Mouse (Mus musculus) gastrocnemius, adult 8-10 months (tissue): Measurements from ENCODE around the gene Casc3. TPM values are rescaled to one million over a fixed set of nuclear protein-coding genes. Genes with fewer than 3 reads are reported as not detected.

ENCODE experiments used
- DNase-seq, 2 experiments: peaks; one replicate each; pipeline ENCODE4 v3.0.0; 2022; ENCODE audit warnings: low spot score in 2 of 2
- total RNA-seq, 4 experiments: library from RNA; stranded (reverse); gene quantifications; 2 replicates each; pipeline ENCODE4 v1.2.4; 2022

Gene Casc3
- total RNA-seq: 10 to 100 TPM; 14.1 to 18.4 (median 15.2) TPM

DNA sequence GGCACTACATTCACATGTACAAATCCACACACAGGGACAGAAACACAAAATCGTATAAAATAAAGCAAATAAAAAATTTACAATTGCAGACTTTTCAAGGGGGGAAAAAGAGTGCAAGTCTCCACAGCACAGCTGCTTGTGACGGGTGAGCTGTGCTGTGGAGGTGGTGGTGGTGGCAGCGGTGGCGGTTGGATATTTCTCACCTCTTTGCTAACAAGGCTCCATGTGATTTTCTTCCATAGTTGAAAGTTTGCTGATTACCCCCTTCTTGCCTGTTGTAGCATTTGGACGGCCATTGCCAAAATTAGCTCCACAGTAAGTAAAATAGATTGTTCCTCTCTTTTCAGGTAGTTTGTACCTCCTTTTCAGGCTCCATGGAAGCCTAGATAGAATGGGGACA, at the start of gene Casc3:
Gene Casc3 (plus strand): TSS at position 301 of the 400 bp plus-strand sequence.
- DNase-seq: no peak

DNA sequence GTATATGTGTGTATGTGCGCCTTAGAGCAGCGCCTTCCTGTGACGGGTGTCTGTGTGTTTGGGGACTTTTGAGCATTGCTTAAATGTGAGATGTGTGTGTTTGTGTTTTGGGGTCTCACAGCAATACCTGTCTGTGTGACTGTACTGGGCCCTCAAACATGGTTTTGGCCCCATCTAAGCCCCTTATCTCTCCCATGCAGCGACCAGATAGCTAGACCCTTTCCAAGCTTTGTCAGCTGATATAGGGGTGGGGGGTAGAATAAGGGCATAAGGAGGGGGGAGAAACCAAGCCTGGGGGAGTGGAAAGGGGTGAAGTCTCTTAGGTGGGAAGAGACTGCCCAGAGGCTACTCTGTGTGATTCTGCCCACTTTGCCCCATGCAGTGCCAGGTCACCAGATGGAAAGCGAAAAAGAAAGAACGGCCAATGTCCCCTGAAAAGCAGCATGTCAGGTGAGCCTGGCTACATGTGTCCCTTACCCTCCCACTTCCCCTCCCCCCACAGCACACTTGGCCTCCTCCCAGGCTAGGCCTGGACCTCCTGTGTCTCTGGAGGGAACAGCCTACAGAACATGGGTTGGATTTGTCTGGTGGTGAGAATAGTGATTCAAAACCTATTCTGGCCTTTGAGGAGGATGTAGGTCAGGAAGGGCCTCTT, 48.9 kb upstream of the Casc3 start:
- no peak for DNase-seq

DNA sequence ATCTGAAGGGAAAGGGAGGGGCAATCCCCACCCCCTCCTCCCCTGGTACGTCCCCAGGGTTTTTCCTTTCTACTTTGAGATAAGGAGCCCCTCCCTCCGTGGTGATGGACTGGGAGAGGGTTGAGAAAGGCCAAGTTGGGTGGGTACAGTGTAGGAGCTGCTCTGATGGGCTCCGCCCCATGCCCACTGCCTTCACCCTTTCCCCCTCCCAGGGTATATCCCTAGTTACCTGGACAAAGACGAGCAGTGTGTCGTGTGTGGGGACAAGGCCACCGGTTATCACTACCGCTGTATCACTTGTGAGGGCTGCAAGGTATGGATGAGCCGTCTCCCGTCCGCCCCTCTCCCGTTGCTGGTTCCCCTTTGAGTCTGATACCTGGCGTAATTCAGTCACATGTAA, 48.0 kb upstream of the Casc3 start:
- no peak for DNase-seq

- no peak for DNase-seq
Observed at GRCm38 (mm10) chr11:98761939-98762338, 42.8 kb upstream of the Casc3 start.

- no peak for DNase-seq
Observed at GRCm38 (mm10) chr11:98762756-98763501, 41.8 kb upstream of the Casc3 start.

DNA sequence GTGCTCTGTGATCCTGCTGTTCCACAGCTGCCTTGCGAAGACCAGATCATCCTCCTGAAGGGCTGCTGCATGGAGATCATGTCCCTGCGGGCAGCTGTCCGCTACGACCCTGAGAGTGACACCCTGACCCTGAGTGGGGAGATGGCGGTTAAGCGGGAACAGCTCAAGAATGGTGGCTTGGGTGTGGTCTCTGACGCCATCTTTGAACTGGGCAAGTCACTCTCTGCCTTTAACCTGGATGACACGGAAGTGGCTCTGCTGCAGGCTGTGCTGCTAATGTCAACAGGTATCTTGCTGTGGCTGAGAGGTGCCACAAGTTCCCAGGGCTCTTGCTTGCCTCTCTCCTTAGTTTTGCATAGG, 41.2 kb upstream of the Casc3 start:
- no peak for DNase-seq

- DNase-seq: no peak
Observed at GRCm38 (mm10) chr11:98764091-98764490, 40.6 kb upstream of the Casc3 start.

GRCm38 (mm10) chr11:98764746-98765145, 40.0 kb upstream of the Casc3 start:
- DNase-seq: no peak

DNA sequence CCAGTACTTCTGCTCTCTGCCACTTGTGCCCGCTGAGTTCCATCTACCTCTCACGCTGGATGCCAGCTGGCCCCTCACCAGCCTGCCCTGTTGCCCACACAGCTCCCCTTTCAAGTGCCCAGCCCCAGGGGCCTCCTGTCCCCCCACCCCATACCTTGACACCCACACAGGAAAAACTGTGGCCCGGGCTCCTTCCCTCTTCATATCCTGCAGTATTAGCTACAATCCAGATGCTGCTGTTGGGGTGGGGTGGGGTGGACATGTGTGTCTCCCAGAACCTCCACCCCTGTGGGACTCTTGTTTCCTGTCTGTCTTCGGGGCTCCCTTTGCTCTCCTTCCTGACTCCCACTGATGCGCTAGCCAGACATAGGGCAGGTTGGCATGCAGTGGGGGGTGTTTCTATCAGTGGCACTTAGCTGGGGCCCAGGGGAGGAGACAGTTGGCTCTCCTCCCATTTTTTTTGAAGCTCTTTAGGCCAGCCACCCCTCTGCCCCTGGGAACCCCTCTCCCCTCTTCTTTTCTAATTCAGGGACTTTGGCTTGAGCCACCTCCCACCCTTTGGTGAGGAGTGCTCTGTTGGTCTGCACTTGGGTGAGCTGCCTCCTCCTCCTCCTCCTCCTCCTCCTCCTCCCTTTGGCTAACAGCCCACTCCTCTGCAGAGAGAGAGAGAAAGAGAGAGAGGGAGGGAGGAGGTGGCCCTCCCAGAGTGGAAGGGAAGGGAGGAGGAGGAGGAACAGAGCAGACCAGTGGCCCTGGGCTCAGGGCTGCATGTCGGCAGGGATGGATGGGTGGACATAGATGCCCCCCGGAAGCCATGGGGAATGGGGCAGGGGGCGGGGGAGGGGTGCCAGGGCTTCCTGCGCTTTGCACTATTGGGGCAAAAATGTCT, 39.0 kb upstream of the Casc3 start:
- DNase-seq: peak in 1 of 2 experiments; percentile 52

DNA sequence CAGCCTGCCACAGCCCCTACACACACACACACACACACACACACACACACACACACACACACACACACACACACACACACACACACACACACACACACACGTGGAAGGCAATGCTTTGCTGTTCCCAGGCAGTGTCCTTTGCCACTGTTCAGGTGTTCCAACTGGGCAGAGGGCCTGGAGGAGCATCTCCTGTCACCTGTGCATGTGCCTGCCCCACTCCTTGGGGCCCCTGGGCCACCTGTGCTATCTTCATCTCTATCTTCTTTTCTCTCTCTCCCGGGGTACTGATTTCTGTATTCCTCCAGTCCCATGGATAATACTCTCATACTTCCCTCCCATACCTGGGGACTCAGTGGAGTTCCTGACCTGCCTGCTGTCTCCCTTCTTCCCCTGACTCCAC, 38.4 kb upstream of the Casc3 start:
- no peak for DNase-seq

DNA sequence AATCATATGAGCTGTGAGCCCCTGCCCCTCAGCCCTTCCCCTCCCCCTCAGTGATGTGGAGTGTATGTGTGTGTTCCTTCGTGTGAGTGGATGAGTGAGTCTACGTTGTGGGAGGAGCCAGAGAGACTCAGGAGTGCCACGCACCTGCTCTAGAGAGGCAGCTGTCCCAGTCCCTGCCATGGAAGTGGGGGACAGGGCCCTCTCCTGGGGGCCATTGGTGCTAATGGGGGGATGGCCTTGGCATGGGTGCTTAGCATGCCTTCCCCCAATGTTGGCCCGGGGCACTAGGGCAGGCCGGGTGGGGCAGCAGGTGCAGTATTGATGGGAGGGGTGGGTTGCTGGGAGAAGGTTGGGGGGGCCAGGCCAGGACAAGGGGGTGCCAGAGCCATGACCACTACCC, 37.9 kb upstream of the Casc3 start:
- no peak for DNase-seq

- peak in 1 of 2 experiments; percentile 59 for DNase-seq
Observed at GRCm38 (mm10) chr11:98767276-98767675, 37.4 kb upstream of the Casc3 start.

- DNase-seq: no peak
Observed at GRCm38 (mm10) chr11:98767713-98768112, 37.0 kb upstream of the Casc3 start.

GRCm38 (mm10) chr11:98768127-98769006, 36.3 kb upstream of the Casc3 start:
- DNase-seq: peak in 1 of 2 experiments; percentile 54

DNA sequence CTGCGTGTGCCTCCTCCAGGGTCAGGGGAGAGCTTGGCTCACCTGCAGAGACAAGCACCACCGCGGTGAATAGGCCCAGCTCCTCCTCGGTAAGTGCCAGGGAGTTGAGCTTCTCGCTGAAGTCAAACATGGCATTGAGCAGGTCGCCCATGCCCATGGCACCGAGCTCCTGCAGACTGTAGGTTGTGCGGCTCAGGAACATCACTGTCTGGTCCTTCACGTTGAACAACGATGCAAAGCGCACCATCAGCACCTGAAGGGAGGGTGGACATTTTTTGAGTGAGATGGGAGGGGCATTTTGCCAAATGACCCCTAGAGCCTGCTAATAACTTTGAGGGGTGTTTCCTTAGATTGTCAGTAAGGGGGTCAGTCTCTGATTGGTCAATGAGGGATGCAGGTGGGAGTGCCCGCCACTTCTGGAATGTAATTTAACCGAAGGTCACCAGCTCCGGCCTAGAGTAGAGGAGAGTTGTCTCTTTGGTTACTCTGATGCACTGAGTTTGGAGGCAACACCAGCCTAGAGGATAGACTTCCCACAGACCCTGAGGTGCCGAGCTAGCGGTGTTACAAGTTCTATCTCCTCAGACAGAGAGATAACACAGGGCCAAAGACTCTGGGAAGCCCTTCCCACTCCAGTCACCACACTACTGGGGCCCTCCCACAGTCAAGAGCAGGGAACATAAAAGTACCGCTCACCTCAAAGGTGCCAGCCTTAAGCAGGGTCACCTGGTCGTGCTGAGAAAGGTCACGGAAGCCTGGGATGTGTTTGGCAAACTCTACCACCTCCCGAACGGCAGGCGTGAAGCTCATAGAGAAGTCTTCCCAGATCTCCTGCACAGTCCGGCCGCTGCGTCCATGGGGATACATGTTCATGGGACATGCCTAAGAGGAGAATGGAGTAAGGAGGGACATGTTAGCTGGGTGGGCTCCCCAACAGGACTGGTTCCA, 35.4 kb upstream of the Casc3 start:
- DNase-seq: no peak

- DNase-seq: no peak
Observed at GRCm38 (mm10) chr11:98770096-98770975, 34.4 kb upstream of the Casc3 start.

- no peak for DNase-seq
Observed at GRCm38 (mm10) chr11:98771131-98771530, 33.6 kb upstream of the Casc3 start.

DNA sequence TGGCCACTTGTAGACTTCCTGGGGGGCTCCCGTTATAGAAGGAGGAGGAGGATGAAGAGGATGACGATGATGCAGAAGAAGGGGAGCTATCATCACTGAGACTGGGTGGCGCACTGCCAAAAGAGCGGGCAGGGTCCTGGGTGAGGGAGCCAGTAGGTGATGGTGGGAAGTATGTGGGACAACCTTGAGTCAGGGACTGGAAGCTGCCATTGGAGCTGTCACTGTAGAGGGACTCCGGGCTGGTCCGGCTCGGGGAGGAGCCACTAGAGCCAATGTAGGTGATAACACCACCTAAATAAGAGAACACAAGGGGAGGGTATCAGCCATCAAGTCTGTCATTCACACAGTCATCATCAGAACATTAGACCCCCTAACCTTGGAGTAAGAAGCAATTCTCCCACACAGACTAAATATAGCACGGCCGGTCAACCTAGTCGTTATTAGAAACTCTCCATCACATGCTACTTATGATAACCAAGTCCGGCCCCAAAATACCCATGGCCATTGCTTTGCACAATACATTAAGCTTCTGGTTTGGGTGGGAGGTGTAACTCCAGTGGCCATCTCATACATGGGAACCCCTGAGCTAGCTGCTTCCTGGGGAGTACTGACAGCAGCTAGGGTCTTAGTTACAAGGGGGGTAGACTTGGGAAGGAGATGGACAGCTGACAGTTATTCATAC, 32.7 kb upstream of the Casc3 start:
- no peak for DNase-seq
